Mouse (Mus musculus) liver, postnatal 0 days (tissue): ENCODE measurements around the gene Apoa4.

ENCODE experiments used
- CTCF ChIP-seq: sonication (generic); IDR thresholded peaks from 2 replicates; pipeline ENCODE4 v1.5.1; 2016; ENCODE audit warnings: antibody characterized with exemption, low read depth
- EP300 ChIP-seq: IDR thresholded peaks from 2 replicates; pipeline ENCODE4 v1.6.1; 2016; ENCODE audit warnings: antibody characterized with exemption, low read depth, mild to moderate bottlenecking

DNA sequence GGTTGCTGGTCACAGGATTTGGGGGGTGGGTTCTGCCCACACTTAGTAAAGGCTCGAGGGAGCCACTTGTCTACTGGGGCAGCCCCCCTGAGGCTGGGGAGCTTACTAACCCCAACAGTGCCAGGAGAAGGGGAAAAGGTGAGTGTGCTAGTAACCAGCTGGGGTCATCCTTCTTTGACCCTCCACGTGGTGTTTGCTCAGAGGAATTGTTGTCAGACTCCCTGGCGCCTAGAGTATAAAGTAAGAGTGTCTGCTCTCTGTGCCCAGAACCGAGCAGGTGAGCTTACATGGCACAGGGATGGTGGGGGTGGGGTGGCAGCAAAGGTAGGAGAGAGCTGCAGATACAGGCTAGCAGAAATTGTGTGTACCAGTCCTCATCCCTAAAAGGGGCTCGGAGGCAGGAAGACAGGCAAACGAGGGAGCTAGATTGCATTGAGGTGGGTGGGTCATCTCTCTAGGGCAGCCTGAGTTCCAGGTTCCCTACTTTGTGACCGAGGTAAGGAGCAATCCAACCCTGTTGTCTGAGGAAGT is 27.9 kb downstream of the Apoa4 start, which contains the start of gene Apoa5:
- TF ChIP-seq EP300, result peak; percentile 75; the same call in 1 of the 2 replicates
- no peak for TF ChIP-seq CTCF
